Comparison of ENCODE assay signal across 19 mouse cellular contexts in the genomic region with DNA sequence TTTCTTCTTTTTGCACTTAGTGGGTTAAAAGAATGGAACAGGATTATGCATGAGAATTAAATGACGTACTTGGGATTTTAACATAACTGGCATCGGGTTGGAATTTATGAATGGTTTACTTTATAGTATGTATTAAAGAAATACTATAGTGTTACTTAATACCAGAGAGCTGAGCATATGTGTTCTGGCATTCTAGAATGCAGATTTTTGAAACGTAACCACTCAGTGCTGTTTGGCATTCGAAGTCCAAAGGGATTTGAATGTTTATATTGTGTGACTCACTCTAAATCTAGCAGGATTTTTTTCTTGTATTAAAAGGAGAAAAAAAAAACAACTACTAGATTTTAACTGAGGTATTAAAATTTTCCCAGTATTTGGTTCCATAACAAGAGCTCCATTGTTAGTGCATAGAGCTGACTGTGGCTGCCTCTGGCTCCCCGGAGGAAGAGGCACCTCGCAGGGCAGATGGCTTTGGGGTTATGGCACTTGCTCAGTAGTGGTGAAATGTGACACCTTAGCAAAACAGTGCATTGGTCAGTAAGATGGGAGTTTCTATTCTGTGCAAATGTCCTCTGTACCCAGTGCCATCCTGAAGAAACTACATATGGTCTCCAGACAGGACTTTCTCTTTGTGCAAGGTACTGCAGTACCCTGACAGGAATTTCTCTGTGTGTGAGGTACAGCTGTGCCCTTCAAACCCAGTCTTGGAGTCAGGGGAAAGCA.
DNase-seq lines count a peak whose midpoint lies in the region; ATAC-seq and TF ChIP-seq lines count a peak whose summit lies in the region.
"Had no signal": no experiment of that assay in that cellular context is flagged by ENCODE, and none has a peak within 500 bp of the region (broad histone marks: within the 10 kb centered on the region; RNA-seq: fewer than 3 reads in every experiment).

No protein-coding gene starts in this region.

- no peaks in the 10 kb centered on the region for H3K9me3 ChIP-seq in kidney, postnatal 0 days (replicated peaks; ENCODE audit: low read length)
- no peaks in the 10 kb centered on the region for H3K9me3 ChIP-seq in embryonic facial prominence, embryonic 12.5 days
- H3K9me3 ChIP-seq in limb, embryonic 13.5 days = no peaks in the 10 kb centered on the region
- H3K9me3 ChIP-seq: heart, embryonic 15.5 days; hindbrain, embryonic 15.5 days had no signal

- H3K27me3 ChIP-seq in kidney, postnatal 0 days (ENCODE audit: insufficient read depth, low read length) = no peaks in the 10 kb centered on the region
- H3K27me3 ChIP-seq in embryonic facial prominence, embryonic 12.5 days = no peaks in the 10 kb centered on the region
- H3K27me3 ChIP-seq in limb, embryonic 13.5 days = peaks cover 6% of the 10 kb centered on the region; the same call in 1 of the 2 replicates
- H3K27me3 ChIP-seq: CH12.LX; heart, embryonic 15.5 days; hindbrain, embryonic 15.5 days had no signal

- no peak for DNase-seq in kidney, postnatal 0 days (ENCODE audit: low spot score)
- no peak for DNase-seq in kidney, postnatal 25 days
- DNase-seq in embryo, embryonic 10 days (ENCODE audit: low spot score) = peak; percentile 61
- DNase-seq in right cerebral cortex, postnatal 14 days = no peak
- no peak for DNase-seq in thymus, adult 18-20 months
- DNase-seq: adrenal gland, postnatal 25 days; cerebellum, adult 9-11 months; liver; lung, adult 2 months; retina, postnatal 1 day; thymus, postnatal 14 days had no signal

- H3K9ac ChIP-seq in kidney, postnatal 0 days (ENCODE audit: low read depth, low read length) = no peak overlapping the region
- no peak overlapping the region for H3K9ac ChIP-seq in embryonic facial prominence, embryonic 12.5 days
- H3K9ac ChIP-seq in limb, embryonic 13.5 days = no peak overlapping the region
- H3K9ac ChIP-seq: heart, embryonic 15.5 days; hindbrain, embryonic 15.5 days had no signal

- H3K4me2 ChIP-seq in kidney, postnatal 0 days (ENCODE audit: low read length) = no peak overlapping the region
- H3K4me2 ChIP-seq in embryonic facial prominence, embryonic 12.5 days (replicated peaks) = no peak overlapping the region
- 0 out of 2 replicates have a peak overlapping the region, but pooled peaks have one; percentile 16 for H3K4me2 ChIP-seq in limb, embryonic 13.5 days (replicated peaks)
- H3K4me2 ChIP-seq: heart, embryonic 15.5 days; hindbrain, embryonic 15.5 days had no signal

- H3K4me1 ChIP-seq in kidney, postnatal 0 days (replicated peaks; ENCODE audit: insufficient read depth, low read length) = no peaks in the 10 kb centered on the region
- peaks cover 3% of the 10 kb centered on the region for H3K4me1 ChIP-seq in embryonic facial prominence, embryonic 12.5 days
- H3K4me1 ChIP-seq in limb, embryonic 13.5 days = peaks cover 8% of the 10 kb centered on the region
- H3K4me1 ChIP-seq: heart, embryonic 15.5 days; hindbrain, embryonic 15.5 days had no signal

- H3K27ac ChIP-seq in kidney, postnatal 0 days = no peak overlapping the region
- no peak overlapping the region for H3K27ac ChIP-seq in embryonic facial prominence, embryonic 12.5 days
- H3K27ac ChIP-seq in limb, embryonic 13.5 days = peak overlapping the region; percentile 76; the same call in 1 of the 2 replicates
- H3K27ac ChIP-seq: heart, embryonic 15.5 days; hindbrain, embryonic 15.5 days had no signal

- no peak for TF ChIP-seq CTCF in kidney, postnatal 0 days (IDR thresholded peaks at IDR 0.05; ENCODE audit: low read depth)

- ATAC-seq in kidney, postnatal 0 days (replicated peaks; ENCODE audit: low FRiP score, low read depth) = peak; percentile 46; the same call in 1 of the 2 replicates
- peak; percentile 57; the same call in 1 of the 2 replicates for ATAC-seq in embryonic facial prominence, embryonic 12.5 days (ENCODE audit: insufficient number of reproducible peaks, insufficient read depth, low FRiP score, low TSS enrichment)
- peak; percentile 85 for ATAC-seq in limb, embryonic 13.5 days (ENCODE audit: low FRiP score, low read depth)
- no peak for ATAC-seq in erythroid progenitor cell, adult 5-6 weeks (replicated peaks; ENCODE audit: low FRiP score, poor library complexity, severe bottlenecking)
- ATAC-seq: activated CD4-positive, CD25-positive, alpha-beta regulatory T cell, adult 4 months; intestine, postnatal 0 days had no signal

- no peaks in the 10 kb centered on the region for H3K36me3 ChIP-seq in kidney, postnatal 0 days (ENCODE audit: insufficient read depth, low read length)
- H3K36me3 ChIP-seq in embryonic facial prominence, embryonic 12.5 days = no peaks in the 10 kb centered on the region
- H3K36me3 ChIP-seq in limb, embryonic 13.5 days = no peaks in the 10 kb centered on the region
- H3K36me3 ChIP-seq: heart, embryonic 15.5 days; hindbrain, embryonic 15.5 days had no signal

- WGBS in kidney, postnatal 0 days = 41% methylated on average over 6 of the region's 6 CpGs
- 25% methylated on average over 6 of the region's 6 CpGs for WGBS in embryonic facial prominence, embryonic 12.5 days
- WGBS in limb, embryonic 13.5 days = 24% methylated on average over 6 of the region's 6 CpGs

- no peak overlapping the region for H3K4me3 ChIP-seq in kidney, postnatal 0 days (replicated peaks; ENCODE audit: low read depth, low read length)
- no peak overlapping the region for H3K4me3 ChIP-seq in embryonic facial prominence, embryonic 12.5 days
- H3K4me3 ChIP-seq in limb, embryonic 13.5 days = no peak overlapping the region
- H3K4me3 ChIP-seq: heart, embryonic 15.5 days; hindbrain, embryonic 15.5 days had no signal
